Mouse (Mus musculus) lung, embryonic 16.5 days (tissue): ENCODE data around the gene Amn. TPM values are rescaled to one million over a fixed set of nuclear protein-coding genes. Genes with fewer than 3 reads are reported as not detected.

Source experiments
- ATAC-seq: fragments of 200-750 bp; cut with Nextera tagmentation; 2 replicates; pipeline ENCODE4 v1.8.0; 2017; ENCODE audit warnings: low read depth, mild to moderate bottlenecking, moderate library complexity
- H3K27ac ChIP-seq: fragments of 300-500 bp; sonication (generic); 2 replicates; pipeline ENCODE4 v1.5.1; 2014; ENCODE audit warnings: mild to moderate bottlenecking, control low read depth, low read length
- H3K27me3 ChIP-seq: fragments of 300-500 bp; sonication (generic); 2 replicates; pipeline ENCODE4 v1.6.1; 2014; ENCODE audit warnings: low read depth, low read length, mixed read lengths; ENCODE audit not compliant: control insufficient read depth, insufficient read depth
- H3K36me3 ChIP-seq: fragments of 300-500 bp; sonication (generic); 2 replicates; pipeline ENCODE4 v1.6.1; 2014; ENCODE audit warnings: low read length; ENCODE audit not compliant: control insufficient read depth, insufficient read depth
- H3K4me1 ChIP-seq: fragments of 300-500 bp; sonication (generic); replicated peaks from 2 replicates; pipeline ENCODE4 v1.6.1; 2014; ENCODE audit warnings: low read length, mixed read lengths; ENCODE audit not compliant: control insufficient read depth, insufficient read depth
- H3K4me2 ChIP-seq: fragments of 300-500 bp; sonication (generic); 2 replicates; pipeline ENCODE4 v1.6.1; 2014; ENCODE audit warnings: low read depth, low read length, control low read depth
- H3K4me3 ChIP-seq: fragments of 300-500 bp; sonication (generic); 2 replicates; pipeline ENCODE4 v1.5.1; 2014; ENCODE audit warnings: mild to moderate bottlenecking, low read length, control low read depth
- H3K9ac ChIP-seq: fragments of 300-500 bp; sonication (generic); 2 replicates; pipeline ENCODE4 v1.6.1; 2014; ENCODE audit warnings: low read length, control low read depth
- H3K9me3 ChIP-seq: fragments of 300-500 bp; sonication (generic); 2 replicates; pipeline ENCODE4 v1.6.1; 2016; ENCODE audit warnings: low read length; ENCODE audit not compliant: control insufficient read depth
- WGBS: fragments of 180-500 bp; shearing (Covaris S2); extraction: QIAGEN DNeasy Blood & Tissue Kit; methylation state at CpG from one replicate; pipeline ENCODE4 v1.1.7; 2014; 5-methylcytosine and 5-hydroxymethylcytosine counted together
- polyA plus RNA-seq: library from polyadenylated mRNA; unstranded; fragments of >200 nt; fragmentation: Nextera tagmentation; extraction: Ambion mirVana; gene quantifications from 2 replicates; pipeline ENCODE4 v1.2.1, GENCODE M21; 2015

Amn gene
- polyA plus RNA-seq, 1 experiment from 2014 or later: 0.44 TPM

- WGBS: 69% methylated on average over 5 of the region's 5 CpGs
- no peak for ATAC-seq
- peak overlapping the region; percentile 69 for H3K27ac ChIP-seq
These were observed 32.5 kb upstream of the Amn start for GRCm38 (mm10) chr12:111238345-111238744.

GRCm38 (mm10) chr12:111238778-111239177 is 32.1 kb upstream of the Amn start:
- Histone ChIP-seq H3K9me3 (no peaks in the 10 kb centered on the region), H3K4me3 (no peak overlapping the region), H3K27ac (peak overlapping the region; percentile 69), H3K36me3 (peaks cover 4% of the 10 kb centered on the region; the same call in 1 of the 2 replicates), H3K4me2 (no peak overlapping the region), H3K9ac (no peak overlapping the region), H3K4me1 (peaks cover 3% of the 10 kb centered on the region), H3K27me3 (no peaks in the 10 kb centered on the region)
- ATAC-seq: peak; percentile 64; the same call in 1 of the 2 replicates
- 39% methylated on average over 4 of the region's 4 CpGs for WGBS

More at GRCm38 (mm10) chr12:111238345-111238744, 32.5 kb upstream of the Amn start:
- Histone ChIP-seq H3K36me3 (peaks cover 1% of the 10 kb centered on the region; the same call in 1 of the 2 replicates), H3K9me3 (no peaks in the 10 kb centered on the region), H3K4me2 (no peak overlapping the region), H3K4me3 (no peak overlapping the region), H3K4me1 (peaks cover 3% of the 10 kb centered on the region), H3K27me3 (no peaks in the 10 kb centered on the region), H3K9ac (no peak overlapping the region)

GRCm38 (mm10) chr12:111239930-111240329 is 31.0 kb upstream of the Amn start:
- H3K9ac ChIP-seq: no peak overlapping the region
- H3K4me2 ChIP-seq: no peak overlapping the region
- no peaks in the 10 kb centered on the region for H3K27me3 ChIP-seq
- WGBS: 78% methylated on average over 10 of the region's 10 CpGs
- no peak overlapping the region for H3K4me3 ChIP-seq
- no peak for ATAC-seq
- peaks cover 4% of the 10 kb centered on the region; the same call in 1 of the 2 replicates for H3K36me3 ChIP-seq
- peaks cover 3% of the 10 kb centered on the region for H3K4me1 ChIP-seq
- no peaks in the 10 kb centered on the region for H3K9me3 ChIP-seq
- H3K27ac ChIP-seq: no peak overlapping the region

GRCm38 (mm10) chr12:111241916-111242315 is 29.0 kb upstream of the Amn start:
- no peak overlapping the region for H3K4me2 ChIP-seq
- H3K9ac ChIP-seq: no peak overlapping the region
- 98% methylated on average over 6 of the region's 6 CpGs for WGBS
- no peak overlapping the region for H3K27ac ChIP-seq
- H3K36me3 ChIP-seq: peaks cover 4% of the 10 kb centered on the region; the same call in 1 of the 2 replicates
- no peaks in the 10 kb centered on the region for H3K27me3 ChIP-seq
- peaks cover 3% of the 10 kb centered on the region for H3K4me1 ChIP-seq
- H3K9me3 ChIP-seq: no peaks in the 10 kb centered on the region
- no peak overlapping the region for H3K4me3 ChIP-seq
- ATAC-seq: no peak

- 91% methylated on average over 5 of the region's 5 CpGs for WGBS
- Histone ChIP-seq H3K27me3 (no peaks in the 10 kb centered on the region), H3K4me1 (peaks cover 3% of the 10 kb centered on the region), H3K4me2 (no peak overlapping the region), H3K36me3 (peaks cover 4% of the 10 kb centered on the region), H3K9me3 (no peaks in the 10 kb centered on the region), H3K4me3 (no peak overlapping the region), H3K9ac (no peak overlapping the region), H3K27ac (no peak overlapping the region)
- no peak for ATAC-seq
These were observed 28.5 kb upstream of the Amn start for GRCm38 (mm10) chr12:111242346-111242745.

GRCm38 (mm10) chr12:111243733-111244132 is 27.2 kb upstream of the Amn start:
- H3K27ac ChIP-seq: no peak overlapping the region
- 81% methylated on average over 12 of the region's 12 CpGs for WGBS
- H3K4me1 ChIP-seq: no peaks in the 10 kb centered on the region
- no peak for ATAC-seq
- no peak overlapping the region for H3K4me2 ChIP-seq
- no peaks in the 10 kb centered on the region for H3K9me3 ChIP-seq
- no peak overlapping the region for H3K4me3 ChIP-seq
- H3K36me3 ChIP-seq: peaks cover 4% of the 10 kb centered on the region
- no peaks in the 10 kb centered on the region for H3K27me3 ChIP-seq
- H3K9ac ChIP-seq: no peak overlapping the region

GRCm38 (mm10) chr12:111245070-111245469 is 25.8 kb upstream of the Amn start:
- Histone ChIP-seq H3K9ac (no peak overlapping the region), H3K4me1 (no peaks in the 10 kb centered on the region), H3K36me3 (peaks cover 4% of the 10 kb centered on the region), H3K4me2 (no peak overlapping the region), H3K27me3 (no peaks in the 10 kb centered on the region), H3K4me3 (no peak overlapping the region), H3K9me3 (no peaks in the 10 kb centered on the region), H3K27ac (no peak overlapping the region)
- WGBS: 80% methylated on average over 6 of the region's 6 CpGs
- no peak for ATAC-seq

- Histone ChIP-seq H3K9me3 (no peaks in the 10 kb centered on the region), H3K27me3 (no peaks in the 10 kb centered on the region), H3K27ac (no peak overlapping the region), H3K36me3 (peaks cover 4% of the 10 kb centered on the region), H3K4me2 (no peak overlapping the region), H3K4me1 (no peaks in the 10 kb centered on the region), H3K9ac (no peak overlapping the region), H3K4me3 (no peak overlapping the region)
- 89% methylated on average over 9 of the region's 9 CpGs for WGBS
- no peak for ATAC-seq
These were observed 24.0 kb upstream of the Amn start for GRCm38 (mm10) chr12:111246808-111247464.

GRCm38 (mm10) chr12:111249095-111249494 is 21.8 kb upstream of the Amn start:
- Histone ChIP-seq H3K4me3 (no peak overlapping the region), H3K27ac (no peak overlapping the region), H3K27me3 (no peaks in the 10 kb centered on the region), H3K4me2 (no peak overlapping the region), H3K4me1 (no peaks in the 10 kb centered on the region), H3K9me3 (no peaks in the 10 kb centered on the region), H3K9ac (no peak overlapping the region), H3K36me3 (no peaks in the 10 kb centered on the region; the same call in 1 of the 2 replicates)
- WGBS: 55% methylated on average over 3 of the region's 3 CpGs
- no peak for ATAC-seq
